Mouse (Mus musculus) CH12.LX (cell line): Measurements from ENCODE around the gene Tbc1d10a. TPM values are rescaled to one million over a fixed set of nuclear protein-coding genes. Genes with fewer than 3 reads are reported as not detected.

Experiments used
- DNase-seq: peaks from one replicate; pipeline ENCODE4 v3.0.0-alpha.2; 2013; ENCODE audit errors: extremely low read depth
- H3K27ac ChIP-seq: 2 replicates; pipeline ENCODE4 v1.5.1; 2012; ENCODE audit warnings: low read depth, mild to moderate bottlenecking, control low read depth, moderate library complexity; ENCODE audit not compliant: insufficient read depth
- H3K27me3 ChIP-seq: replicated peaks from 2 replicates; pipeline ENCODE3; 2012; ENCODE audit warnings: inconsistent platforms
- H3K36me3 ChIP-seq, 2 experiments: replicated peaks in 1 of 2; 2 replicates each; pipeline versions ENCODE3 to v1.6.1; 2012; ENCODE audit warnings: inconsistent platforms in 1 of 2, low read length in 1 of 2, mild to moderate bottlenecking in 1 of 2, mixed read lengths in 1 of 2, moderate library complexity in 1 of 2; ENCODE audit not compliant: control insufficient read depth in 1 of 2, insufficient read depth in 1 of 2
- H3K4me1 ChIP-seq, 2 experiments: 2 replicates each; pipeline ENCODE4 v1.6.1; 2012; ENCODE audit warnings: inconsistent platforms in 1 of 2, moderate library complexity in 1 of 2; ENCODE audit not compliant: insufficient read depth in 2 of 2, control insufficient read depth in 1 of 2
- H3K4me2 ChIP-seq: 2 replicates; pipeline ENCODE4 v1.6.1; 2012; ENCODE audit warnings: low read depth, mild to moderate bottlenecking, control low read depth; ENCODE audit not compliant: poor library complexity, insufficient read depth, severe bottlenecking
- H3K4me3 ChIP-seq, 3 experiments: fragments of 150-350 bp in 1 of 3; sonication (generic) in 1 of 3; replicated peaks in 1 of 3; 2 replicates each; pipeline versions ENCODE3 to v1.5.1; 2011 to 2012; ENCODE audit warnings: low read depth in 2 of 3, low read length in 2 of 3, mild to moderate bottlenecking in 2 of 3, moderate library complexity in 2 of 3, control low read depth in 1 of 3, improper control_type of control experiment in 1 of 3, inconsistent platforms in 1 of 3, mixed read lengths in 1 of 3; ENCODE audit not compliant: poor library complexity in 1 of 3
- H3K79me2 ChIP-seq: replicated peaks from 2 replicates; pipeline ENCODE4 v1.6.1; 2012; ENCODE audit warnings: mild to moderate bottlenecking, moderate library complexity; ENCODE audit not compliant: control insufficient read depth, poor library complexity, insufficient read depth, severe bottlenecking; ENCODE audit errors: extremely low read depth
- H3K9ac ChIP-seq: 2 replicates; pipeline ENCODE4 v1.6.1; 2012; ENCODE audit warnings: low read depth, mild to moderate bottlenecking, control low read depth, moderate library complexity; ENCODE audit not compliant: insufficient read depth
- H3K9me3 ChIP-seq: replicated peaks from 2 replicates; pipeline ENCODE3; 2012; ENCODE audit warnings: low read length, inconsistent platforms, mixed read lengths
- BHLHE40 ChIP-seq: IDR thresholded peaks from 2 replicates; pipeline ENCODE4 v1.6.1; 2011; ENCODE audit warnings: mild to moderate bottlenecking, low read depth, low read length, improper control_type of control experiment
- CHD1 ChIP-seq: IDR thresholded peaks from 2 replicates; pipeline ENCODE4 v1.6.1; 2012; ENCODE audit warnings: low read depth, low read length, improper control_type of control experiment, inconsistent platforms
- CHD2 ChIP-seq: IDR thresholded peaks from 2 replicates; pipeline ENCODE4 v1.6.1; 2011; ENCODE audit warnings: low read length, improper control_type of control experiment
- CTCF ChIP-seq, 2 experiments: IDR thresholded peaks in 1 of 2; conservative IDR thresholded peaks in 1 of 2; 2 replicates each; pipeline ENCODE4 v1.5.1; 2011 to 2012; ENCODE audit warnings: low read depth in 2 of 2, low read length in 2 of 2, improper control_type of control experiment in 1 of 2, inconsistent platforms in 1 of 2, mild to moderate bottlenecking in 1 of 2, moderate library complexity in 1 of 2
- E2F4 ChIP-seq: IDR thresholded peaks from 2 replicates; pipeline ENCODE4 v1.6.1; 2011; ENCODE audit warnings: low read depth, low read length, improper control_type of control experiment; ENCODE audit not compliant: insufficient replicate concordance
- ELF1 ChIP-seq: IDR thresholded peaks from 2 replicates; pipeline ENCODE4 v1.6.1; 2014; ENCODE audit warnings: low read depth, mild to moderate bottlenecking, inconsistent platforms, low read length, improper control_type of control experiment
- EP300 ChIP-seq: IDR thresholded peaks from 2 replicates; pipeline ENCODE4 v1.6.1; 2011; ENCODE audit warnings: low read length, improper control_type of control experiment
- ETS1 ChIP-seq: conservative IDR thresholded peaks from 2 replicates; pipeline ENCODE4 v1.6.1; 2012; ENCODE audit warnings: low read depth, mild to moderate bottlenecking, inconsistent platforms, low read length, improper control_type of control experiment, moderate library complexity
- HCFC1 ChIP-seq: IDR thresholded peaks from 2 replicates; pipeline ENCODE4 v1.6.1; 2012; ENCODE audit warnings: low read depth, mild to moderate bottlenecking, inconsistent platforms, low read length, improper control_type of control experiment
- JUN ChIP-seq: IDR thresholded peaks from 2 replicates; pipeline ENCODE4 v1.6.1; 2011; ENCODE audit warnings: low read depth, mild to moderate bottlenecking, low read length, improper control_type of control experiment, moderate library complexity; ENCODE audit not compliant: insufficient read depth
- JUND ChIP-seq: conservative IDR thresholded peaks from 2 replicates; pipeline ENCODE4 v1.6.1; 2011; ENCODE audit warnings: low read depth, low read length, improper control_type of control experiment
- KAT2A ChIP-seq: IDR thresholded peaks from 2 replicates; pipeline ENCODE4 v1.6.1; 2012; ENCODE audit warnings: low read length, improper control_type of control experiment, inconsistent platforms; ENCODE audit not compliant: insufficient replicate concordance
- MAFK ChIP-seq: IDR thresholded peaks from 2 replicates; pipeline ENCODE4 v1.6.1; 2011; ENCODE audit warnings: low read length, improper control_type of control experiment; ENCODE audit not compliant: insufficient replicate concordance
- MAX ChIP-seq: IDR thresholded peaks from 2 replicates; pipeline ENCODE4 v1.6.1; 2011; ENCODE audit warnings: low read length, improper control_type of control experiment
- MXI1 ChIP-seq: IDR thresholded peaks from 2 replicates; pipeline ENCODE4 v1.6.1; 2011; ENCODE audit warnings: mild to moderate bottlenecking, low read depth, low read length, improper control_type of control experiment
- MYC ChIP-seq: IDR thresholded peaks from 2 replicates; pipeline ENCODE4 v1.6.1; 2011; ENCODE audit warnings: low read depth, mild to moderate bottlenecking, improper control_type of control experiment, low read length
- NELFE ChIP-seq: IDR thresholded peaks from 2 replicates; pipeline ENCODE4 v1.6.1; 2011; ENCODE audit warnings: low read depth, low read length, improper control_type of control experiment
- NRF1 ChIP-seq: IDR thresholded peaks from 2 replicates; pipeline ENCODE4 v1.6.1; 2014; ENCODE audit warnings: low read depth, mild to moderate bottlenecking, inconsistent platforms, low read length, improper control_type of control experiment, moderate library complexity
- POLR2AphosphoS2 ChIP-seq: IDR thresholded peaks from 2 replicates; pipeline ENCODE4 v1.6.1; 2011; ENCODE audit warnings: low read depth, low read length, improper control_type of control experiment
- SIN3A ChIP-seq: IDR thresholded peaks from 2 replicates; pipeline ENCODE4 v1.6.1; 2012; ENCODE audit warnings: low read length, improper control_type of control experiment, inconsistent platforms
- SMC3 ChIP-seq: IDR thresholded peaks from 2 replicates; pipeline ENCODE4 v1.6.1; 2011; ENCODE audit warnings: low read depth, low read length, improper control_type of control experiment
- TBP ChIP-seq: conservative IDR thresholded peaks from 2 replicates; pipeline ENCODE4 v1.6.1; 2011; ENCODE audit warnings: low read depth, low read length, improper control_type of control experiment
- TCF12 ChIP-seq: IDR thresholded peaks from 2 replicates; pipeline ENCODE4 v1.6.1; 2014; ENCODE audit warnings: low read depth, mild to moderate bottlenecking, inconsistent platforms, low read length, improper control_type of control experiment
- UBTF ChIP-seq: IDR thresholded peaks from 2 replicates; pipeline ENCODE4 v1.6.1; 2012; ENCODE audit warnings: low read depth, mild to moderate bottlenecking, inconsistent platforms, low read length, improper control_type of control experiment, moderate library complexity
- USF1 ChIP-seq: IDR thresholded peaks from 2 replicates; pipeline ENCODE4 v1.6.1; 2014; ENCODE audit warnings: low read depth, mild to moderate bottlenecking, inconsistent platforms, low read length, improper control_type of control experiment
- USF2 ChIP-seq: conservative IDR thresholded peaks from 2 replicates; pipeline ENCODE4 v1.6.1; 2011; ENCODE audit warnings: low read depth, low read length, improper control_type of control experiment
- ZC3H11A ChIP-seq: IDR thresholded peaks from 2 replicates; pipeline ENCODE4 v1.6.1; 2012; ENCODE audit warnings: low read depth, mild to moderate bottlenecking, inconsistent platforms, low read length, improper control_type of control experiment
- ZKSCAN1 ChIP-seq: IDR thresholded peaks from 2 replicates; pipeline ENCODE4 v1.6.1; 2012; ENCODE audit warnings: low read depth, inconsistent platforms, low read length, improper control_type of control experiment, borderline replicate concordance
- dilution Hi-C: fragments of 300-500 bp; cut with MboI; formaldehyde crosslinking; loops from 2 replicates; pipeline ENCODE4 v1.14.3; 2020; ENCODE audit warnings: low sequenced_read_pairs; ENCODE audit not compliant: extremely low pct_unique_long_range_greater_than_20kb, extremely low pct_ligation_motif_present
- in situ Hi-C: fragments of 300-500 bp; cut with MboI; formaldehyde crosslinking; loops from 3 replicates; pipeline ENCODE4 v1.14.3; 2019; ENCODE audit warnings: low sequenced_read_pairs, low pct_ligation_motif_present, low pct_unique_long_range_greater_than_20kb, mixed read lengths
- polyA plus RNA-seq: library from polyadenylated mRNA; unstranded; fragments of >175 nt; gene quantifications from 2 replicates; pipeline ENCODE4 v1.2.1, GENCODE M21; 2012; ENCODE audit warnings: low read depth; ENCODE audit not compliant: insufficient read length
- total RNA-seq, 2 experiments: library from RNA; depleted of rRNA; stranded (reverse); fragments of 300-350 nt in 1 of 2; fragments of >200 nt in 1 of 2; gene quantifications; 2 replicates each; pipeline ENCODE4 v1.2.3; 2012 to 2014

Tbc1d10a gene
- total and polyA plus RNA-seq, 3 experiments = 30.3 to 33.9 (median 33.5) TPM

GRCm38 (mm10) chr11:4205097-4205655, 18.6 kb downstream of the Tbc1d10a start:
- no peak for DNase-seq
- no peaks in the 10 kb centered on the region for H3K27me3 ChIP-seq
- H3K9ac ChIP-seq = no peak overlapping the region
- no peak overlapping the region for H3K27ac ChIP-seq
- no peak overlapping the region for H3K4me2 ChIP-seq
- in situ Hi-C loops = loop anchor here (5.0 kb wide), 1 partner anchor 68 kb away; the partner anchor contains the start of gene Rnf215
- no peak overlapping the region for H3K4me3 ChIP-seq
- dilution Hi-C loops = no loop called here
- no peaks in the 10 kb centered on the region for H3K9me3 ChIP-seq
- TF ChIP-seq ELF1 (no peak), JUND (no peak), USF2 (no peak), TBP (no peak), CTCF (conservative IDR thresholded peaks at IDR 0.05 in 1 of 2, IDR thresholded peaks at IDR 0.05 in 1 of 2; ENCODE audit: low read depth in 2 of 2, low read length in 2 of 2) (no peak), NELFE (no peak), POLR2AphosphoS2 (no peak), JUN (no peak), SMC3 (no peak), NRF1 (no peak), KAT2A (no peak), HCFC1 (no peak), MAX (no peak), TCF12 (no peak), BHLHE40 (no peak), ETS1 (no peak), MXI1 (no peak), EP300 (no peak)
- H3K79me2 ChIP-seq = no peaks in the 10 kb centered on the region; the same call in none of the 2 replicates
- peaks cover 29 to 63% of the 10 kb centered on the region in 2 experiments for H3K36me3 ChIP-seq
- peaks cover 0 to 71% of the 10 kb centered on the region in 2 experiments; a peak in 3 of 4 replicates for H3K4me1 ChIP-seq

- dilution Hi-C loops (no loop called here), in situ Hi-C loops (loop anchor here (5.0 kb wide), 1 partner anchor 69 kb away; the partner anchor contains the start of gene Rnf215)
- H3K79me2 ChIP-seq = no peaks in the 10 kb centered on the region; the same call in none of the 2 replicates
- H3K27ac ChIP-seq = no peak overlapping the region
- TF ChIP-seq EP300 = no peak
- no peak for TF ChIP-seq E2F4
- no peak for TF ChIP-seq MXI1
- TF ChIP-seq MYC = no peak
- no peak for TF ChIP-seq CHD2
- TF ChIP-seq ELF1 = no peak
- no peak for TF ChIP-seq JUND
- no peak for TF ChIP-seq POLR2AphosphoS2
- no peak for TF ChIP-seq ZKSCAN1
- no peak for TF ChIP-seq CHD1
- TF ChIP-seq USF1 = no peak
- TF ChIP-seq ZC3H11A = no peak
- TF ChIP-seq UBTF = no peak
- no peak for TF ChIP-seq KAT2A
- no peak for TF ChIP-seq SIN3A
- no peak for TF ChIP-seq MAFK
- no peak for TF ChIP-seq MAX
- TF ChIP-seq HCFC1 = no peak
- no peak for TF ChIP-seq NRF1
- no peak for TF ChIP-seq ETS1
- no peak overlapping the region for H3K9ac ChIP-seq
- H3K36me3 ChIP-seq = peaks cover 35 to 69% of the 10 kb centered on the region in 2 experiments
- H3K27me3 ChIP-seq = no peaks in the 10 kb centered on the region
- DNase-seq = no peak
- H3K4me1 ChIP-seq = peaks cover 0 to 63% of the 10 kb centered on the region in 2 experiments; a peak in 3 of 4 replicates
- no peak overlapping the region for H3K4me3 ChIP-seq
- no peaks in the 10 kb centered on the region for H3K9me3 ChIP-seq
- H3K4me2 ChIP-seq = no peak overlapping the region
Observed at GRCm38 (mm10) chr11:4205951-4206350, 19.4 kb downstream of the Tbc1d10a start.
